Comparison of ENCODE assay signal across 36 mouse cellular contexts in the genomic region with DNA sequence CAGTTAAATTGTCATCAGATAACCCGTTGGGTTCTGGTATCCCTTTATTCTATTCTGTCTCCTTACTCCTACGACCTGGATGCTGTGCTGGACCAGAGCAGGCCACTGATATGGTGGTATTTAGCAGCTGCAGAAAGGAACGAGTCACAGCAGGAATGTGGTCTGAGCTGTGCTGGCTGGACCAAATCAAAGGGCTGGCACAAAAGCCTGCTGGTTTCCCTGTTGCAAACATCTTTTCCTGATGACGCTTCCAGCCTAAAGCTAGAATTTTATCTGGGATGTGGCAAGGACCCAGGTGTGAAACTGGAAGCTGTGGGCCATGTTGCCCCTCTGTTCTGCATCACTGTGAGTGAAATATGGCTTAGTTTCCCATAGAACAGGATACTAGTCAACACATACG. TPM values are rescaled to one million over a fixed set of nuclear protein-coding genes. Genes with fewer than 3 reads are reported as not detected.
"Had no signal": no experiment of that assay in that cellular context is flagged by ENCODE, and none has a peak within 500 bp of the region (broad histone marks: within the 10 kb centered on the region; RNA-seq: fewer than 3 reads in every experiment).

No protein-coding gene starts in this region.

- H3K9me3 ChIP-seq: heart, embryonic 10.5 days; heart, embryonic 13.5 days; heart, embryonic 15.5 days; hindbrain, embryonic 13.5 days; hindbrain, embryonic 15.5 days; kidney, embryonic 15.5 days; limb, embryonic 13.5 days; limb, embryonic 15.5 days; liver, embryonic 13.5 days; liver, embryonic 15.5 days had no signal

- H3K9ac ChIP-seq: heart, embryonic 13.5 days; heart, embryonic 15.5 days; hindbrain, embryonic 13.5 days; hindbrain, embryonic 15.5 days; kidney, embryonic 15.5 days; limb, embryonic 13.5 days; limb, embryonic 15.5 days; liver, embryonic 13.5 days; liver, embryonic 15.5 days had no signal

- H3K27ac ChIP-seq: heart, embryonic 10.5 days; heart, embryonic 13.5 days; heart, embryonic 15.5 days; hindbrain, embryonic 13.5 days; hindbrain, embryonic 15.5 days; hindbrain, postnatal 0 days; kidney, embryonic 15.5 days; kidney, postnatal 0 days; limb, embryonic 13.5 days; limb, embryonic 15.5 days; liver, embryonic 13.5 days; liver, embryonic 15.5 days had no signal

- DNase-seq: gastrocnemius, adult 2 months; gastrocnemius, postnatal 10 days; gastrocnemius, postnatal 25 days; heart, adult 18-20 months; heart, postnatal 14 days; heart, postnatal 36 days; kidney, adult 11 months; kidney, adult 2 months; kidney, adult 9 months; kidney, postnatal 36 days; layer of hippocampus, adult 9-11 months; layer of hippocampus, postnatal 36 days; left cerebral cortex, postnatal 4 days; liver, embryonic 13.5 days had no signal

- ATAC-seq: hindbrain, postnatal 0 days; intestine, embryonic 16.5 days had no signal

- H3K4me3 ChIP-seq: gastrocnemius, adult 2 months; heart, embryonic 10.5 days; heart, embryonic 13.5 days; heart, embryonic 15.5 days; hindbrain, embryonic 13.5 days; hindbrain, embryonic 15.5 days; kidney, embryonic 15.5 days; limb, embryonic 13.5 days; limb, embryonic 15.5 days; liver, embryonic 13.5 days; liver, embryonic 15.5 days had no signal

- H3K4me2 ChIP-seq: heart, embryonic 13.5 days; heart, embryonic 15.5 days; hindbrain, embryonic 13.5 days; hindbrain, embryonic 15.5 days; kidney, embryonic 15.5 days; limb, embryonic 13.5 days; limb, embryonic 15.5 days; liver, embryonic 13.5 days; liver, embryonic 15.5 days had no signal

- H3K27me3 ChIP-seq: heart, embryonic 15.5 days; hindbrain, embryonic 13.5 days; hindbrain, embryonic 15.5 days; kidney, embryonic 15.5 days; liver, embryonic 13.5 days; liver, embryonic 15.5 days had no signal

- H3K36me3 ChIP-seq: heart, embryonic 15.5 days; hindbrain, embryonic 13.5 days; hindbrain, embryonic 15.5 days; liver, embryonic 15.5 days had no signal

RNA-seq across cellular contexts. Expression of gene Gucy2d, which starts 57.2 kb away (rescaled TPM):
- total RNA-seq: gastrocnemius, postnatal 10 days; hematopoietic stem cell, adult 5-6 weeks; hindbrain, postnatal 0 days; layer of hippocampus, adult 18-20 months; layer of hippocampus, postnatal 14 days; layer of hippocampus, postnatal 36 days; left cerebral cortex, adult 18-20 months; left cerebral cortex, postnatal 10 days; left cerebral cortex, postnatal 25 days; liver, adult 2 months had no signal
- polyA plus RNA-seq: heart, embryonic 10.5 days; heart, embryonic 13.5 days; heart, embryonic 15.5 days; hindbrain, embryonic 11.5 days; intestine, embryonic 14.5 days; kidney, adult 2 months; kidney, postnatal 0 days; limb, embryonic 11.5 days; limb, embryonic 13.5 days; limb, embryonic 15.5 days; liver, adult 2 months; liver, embryonic 13.5 days; liver, embryonic 15.5 days had no signal
